Mouse (Mus musculus) CH12.LX (cell line): ENCODE measurements around the gene Nudt15.

Experiments used
- CTCF ChIP-seq, 2 experiments: IDR thresholded peaks in 1 of 2; conservative IDR thresholded peaks in 1 of 2; 2 replicates each; pipeline ENCODE4 v1.5.1; 2011 to 2012; ENCODE audit warnings: low read depth in 2 of 2, low read length in 2 of 2, improper control_type of control experiment in 1 of 2, inconsistent platforms in 1 of 2, mild to moderate bottlenecking in 1 of 2, moderate library complexity in 1 of 2
- E2F4 ChIP-seq: IDR thresholded peaks from 2 replicates; pipeline ENCODE4 v1.6.1; 2011; ENCODE audit warnings: low read depth, low read length, improper control_type of control experiment; ENCODE audit not compliant: insufficient replicate concordance
- GABPA ChIP-seq: IDR thresholded peaks from 2 replicates; pipeline ENCODE4 v1.6.1; 2012; ENCODE audit warnings: low read depth, low read length, improper control_type of control experiment, inconsistent platforms; ENCODE audit not compliant: insufficient replicate concordance
- MAX ChIP-seq: IDR thresholded peaks from 2 replicates; pipeline ENCODE4 v1.6.1; 2011; ENCODE audit warnings: low read length, improper control_type of control experiment
- MAZ ChIP-seq: IDR thresholded peaks from 2 replicates; pipeline ENCODE4 v1.6.1; 2012; ENCODE audit warnings: low read depth, mild to moderate bottlenecking, inconsistent platforms, low read length, improper control_type of control experiment, moderate library complexity
- MXI1 ChIP-seq: IDR thresholded peaks from 2 replicates; pipeline ENCODE4 v1.6.1; 2011; ENCODE audit warnings: mild to moderate bottlenecking, low read depth, low read length, improper control_type of control experiment
- POLR2A ChIP-seq: IDR thresholded peaks from 2 replicates; pipeline ENCODE4 v1.6.1; 2011; ENCODE audit warnings: low read depth, mild to moderate bottlenecking, improper control_type of control experiment, low read length
- RAD21 ChIP-seq: IDR thresholded peaks from 2 replicates; pipeline ENCODE4 v1.6.1; 2011; ENCODE audit warnings: low read depth, mild to moderate bottlenecking, low read length, improper control_type of control experiment, moderate library complexity
- TCF12 ChIP-seq: IDR thresholded peaks from 2 replicates; pipeline ENCODE4 v1.6.1; 2014; ENCODE audit warnings: low read depth, mild to moderate bottlenecking, inconsistent platforms, low read length, improper control_type of control experiment
- UBTF ChIP-seq: IDR thresholded peaks from 2 replicates; pipeline ENCODE4 v1.6.1; 2012; ENCODE audit warnings: low read depth, mild to moderate bottlenecking, inconsistent platforms, low read length, improper control_type of control experiment, moderate library complexity
- USF1 ChIP-seq: IDR thresholded peaks from 2 replicates; pipeline ENCODE4 v1.6.1; 2014; ENCODE audit warnings: low read depth, mild to moderate bottlenecking, inconsistent platforms, low read length, improper control_type of control experiment

DNA sequence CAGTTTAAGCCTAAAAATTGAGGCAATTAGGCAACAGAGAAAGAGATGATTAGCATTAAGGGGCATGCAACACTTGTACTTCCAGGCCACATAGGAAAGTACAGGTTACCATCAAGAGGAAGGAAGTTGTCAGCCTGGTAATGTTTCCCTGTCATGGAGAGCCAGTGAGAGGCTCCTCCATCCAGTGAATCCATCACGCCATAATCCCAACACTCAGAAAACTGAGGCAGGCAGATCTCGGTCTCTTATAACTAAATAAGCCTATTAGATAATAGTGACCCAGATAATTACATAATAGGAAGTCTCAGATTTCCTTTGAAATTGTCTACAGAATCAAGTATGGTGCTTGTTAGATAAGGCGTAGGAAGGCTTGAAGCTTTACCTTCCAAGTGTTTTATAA lies 23.9 kb downstream of the Nudt15 start:
- TF ChIP-seq POLR2A (no peak), CTCF (conservative IDR thresholded peaks at IDR 0.05 in 1 of 2, IDR thresholded peaks at IDR 0.05 in 1 of 2; ENCODE audit: low read depth in 2 of 2, low read length in 2 of 2) (no peak), USF1 (no peak), E2F4 (no peak), UBTF (no peak), MAZ (no peak), MXI1 (no peak), MAX (no peak), GABPA (no peak), TCF12 (no peak), RAD21 (no peak)
